Mouse (Mus musculus): ENCODE data around the gene 4930452B06Rik.

DNA sequence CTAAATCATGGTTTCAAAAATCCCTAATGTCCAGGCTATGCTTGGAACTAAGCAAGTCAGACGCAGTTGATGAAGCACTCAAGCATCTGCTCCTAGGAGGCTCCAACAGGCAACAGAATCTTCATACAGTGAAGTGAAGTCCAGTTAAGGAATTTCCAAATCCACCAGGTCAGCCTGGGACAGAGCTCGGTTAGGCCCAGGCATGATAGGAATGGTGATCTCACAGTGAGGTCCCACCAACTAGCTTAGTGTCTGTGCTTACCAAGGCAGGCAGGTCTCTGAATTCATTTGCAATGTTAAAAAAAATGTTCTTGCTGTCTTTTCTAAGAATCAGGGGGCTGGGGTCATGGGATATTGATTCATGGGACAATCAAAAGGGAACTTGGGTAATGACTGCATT, 236.3 kb downstream of the 4930452B06Rik start:
- TF ChIP-seq CTCF (IDR thresholded peaks at IDR 0.05; ENCODE audit: low read depth), result no peak
- TF ChIP-seq EP300 (optimal IDR thresholded peaks at IDR 0.05), result no peak
